Mouse (Mus musculus): Measurements from ENCODE around the gene Slc35f2.

The Slc35f2 gene

DNA sequence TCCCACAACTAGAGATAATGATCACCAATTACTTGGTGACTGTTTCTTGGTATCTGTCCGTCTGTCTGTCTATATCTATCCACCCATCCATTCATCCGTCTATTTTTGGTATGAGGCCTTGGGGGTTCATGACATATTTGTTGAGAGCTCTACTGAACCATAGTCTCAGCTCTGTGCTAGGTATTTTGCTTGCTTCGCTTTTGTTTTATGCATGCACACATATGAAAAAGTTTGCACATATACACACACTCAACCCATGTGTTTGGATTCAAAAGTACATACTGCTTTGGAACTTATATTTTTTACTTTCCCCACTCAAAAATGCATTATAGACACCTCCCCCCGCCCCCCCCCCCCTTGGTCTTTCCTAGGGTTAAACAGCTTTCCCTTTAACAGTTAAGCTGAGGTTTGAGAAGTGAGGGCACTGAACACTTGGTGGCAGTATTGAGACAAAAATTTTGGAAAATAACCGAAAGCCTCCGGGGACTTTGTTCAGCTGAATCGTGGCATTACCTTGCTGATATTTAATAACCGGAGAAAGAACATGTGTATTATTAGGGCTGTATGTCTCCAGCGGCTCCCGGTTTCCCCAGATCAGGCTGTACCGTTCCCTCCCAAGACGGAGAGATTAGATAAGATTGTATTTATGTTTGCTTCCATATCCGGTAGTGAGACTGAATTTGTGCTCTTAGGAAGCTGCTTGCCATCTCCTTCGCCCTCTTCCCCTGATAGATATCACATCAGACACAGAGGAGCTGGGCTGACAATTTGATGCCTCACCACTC is 57.9 kb downstream of the Slc35f2 start:
- peak; percentile 45 for DNase-seq (ENCODE audit: extremely low spot score)

DNA sequence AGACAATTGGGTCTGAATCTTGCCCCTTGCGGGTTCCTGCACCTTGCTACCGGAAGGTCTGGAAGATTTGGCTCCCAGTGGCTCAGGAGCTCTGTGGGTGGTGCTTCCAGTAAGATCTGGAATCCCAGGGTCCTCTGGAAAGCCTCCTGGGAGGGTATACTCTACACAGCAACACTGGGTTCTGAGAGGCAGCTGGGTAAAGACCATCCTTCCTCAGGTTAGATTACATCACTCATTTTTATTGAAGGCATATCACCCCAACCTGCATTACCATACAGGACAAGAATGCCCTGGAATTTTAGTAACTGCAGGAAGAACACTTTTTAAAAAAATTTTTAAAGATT is 58.5 kb downstream of the Slc35f2 start:
- DNase-seq (ENCODE audit: extremely low spot score): no peak

DNA sequence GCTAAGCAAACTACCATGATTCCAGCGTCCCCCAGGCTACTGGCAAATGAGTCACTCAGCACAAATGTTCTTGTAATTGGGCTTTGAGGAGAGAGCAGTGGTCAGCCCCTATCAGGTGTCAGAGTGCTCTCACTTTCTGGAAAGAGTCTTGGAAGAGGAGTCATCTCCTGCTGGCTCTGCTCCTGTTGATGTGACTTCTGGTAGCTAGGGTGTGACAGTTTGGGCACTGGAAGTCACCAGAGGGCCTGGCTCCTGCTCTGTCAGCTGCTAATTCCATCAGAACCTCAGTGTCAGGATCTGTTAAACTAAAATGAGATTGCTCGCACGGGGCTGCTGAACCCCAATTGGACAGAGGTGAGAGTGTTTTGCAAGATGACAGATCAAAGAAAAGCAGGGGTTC is 63.7 kb downstream of the Slc35f2 start:
- DNase-seq (ENCODE audit: extremely low spot score): no peak

DNA sequence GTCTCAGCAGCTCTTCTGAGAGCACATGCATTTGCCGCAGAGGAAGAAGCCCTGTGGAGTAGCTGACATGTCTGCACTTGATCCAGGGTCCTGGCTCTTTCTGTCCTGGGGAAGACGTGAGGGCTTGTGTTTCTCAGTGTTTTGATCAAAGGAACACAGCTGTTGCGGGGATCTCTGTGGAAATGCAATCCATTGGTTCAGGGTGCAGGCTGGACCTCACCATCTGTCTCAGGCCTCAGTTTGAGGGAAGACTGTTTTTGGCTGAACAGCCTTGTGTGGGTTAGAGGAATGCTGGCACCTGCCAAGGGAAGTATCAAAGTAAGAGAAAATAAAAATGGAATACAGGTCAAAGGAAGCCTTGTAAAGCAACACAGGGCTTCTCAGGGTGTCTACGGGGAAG is 64.6 kb downstream of the Slc35f2 start:
- DNase-seq (ENCODE audit: extremely low spot score): no peak

DNA sequence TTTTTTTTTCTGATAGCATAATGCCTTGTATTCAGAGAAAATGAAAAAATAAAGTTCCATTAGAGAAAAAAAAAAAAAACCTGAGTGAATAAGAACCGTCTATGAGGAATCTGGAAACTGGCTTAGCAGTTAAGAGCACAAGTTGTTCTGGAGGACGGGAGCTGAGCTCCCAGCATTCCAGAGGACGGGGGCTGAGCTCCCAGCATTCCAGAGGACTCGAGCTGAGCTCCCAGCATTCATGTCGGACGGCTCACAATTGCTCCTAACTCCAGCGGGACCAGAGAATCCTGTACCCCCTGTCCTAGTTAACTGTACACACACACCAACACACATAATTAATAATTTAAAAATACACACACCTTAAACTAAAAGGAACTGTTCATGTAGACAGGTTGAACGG is 67.5 kb downstream of the Slc35f2 start:
- DNase-seq (ENCODE audit: extremely low spot score): no peak

DNA sequence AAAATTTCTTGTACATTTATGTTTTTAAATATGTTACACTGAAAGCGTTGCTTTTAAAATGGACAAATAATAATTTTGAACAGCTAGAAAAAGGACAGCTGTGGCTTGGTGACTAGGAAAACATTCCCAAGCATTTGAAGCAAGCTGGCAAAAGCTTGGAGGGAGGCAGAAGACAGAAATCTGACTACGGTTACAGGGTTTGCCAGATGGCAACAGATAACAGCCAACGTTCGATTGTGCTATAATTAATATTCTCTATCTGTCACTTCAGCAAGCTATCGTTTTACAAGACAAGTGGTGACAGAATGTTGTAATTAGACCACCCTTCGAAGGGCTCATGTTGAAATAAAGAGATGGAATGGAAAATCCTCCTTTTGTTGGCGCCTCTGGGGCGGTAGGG is 77.2 kb downstream of the Slc35f2 start:
- no peak for DNase-seq (ENCODE audit: extremely low spot score)

DNA sequence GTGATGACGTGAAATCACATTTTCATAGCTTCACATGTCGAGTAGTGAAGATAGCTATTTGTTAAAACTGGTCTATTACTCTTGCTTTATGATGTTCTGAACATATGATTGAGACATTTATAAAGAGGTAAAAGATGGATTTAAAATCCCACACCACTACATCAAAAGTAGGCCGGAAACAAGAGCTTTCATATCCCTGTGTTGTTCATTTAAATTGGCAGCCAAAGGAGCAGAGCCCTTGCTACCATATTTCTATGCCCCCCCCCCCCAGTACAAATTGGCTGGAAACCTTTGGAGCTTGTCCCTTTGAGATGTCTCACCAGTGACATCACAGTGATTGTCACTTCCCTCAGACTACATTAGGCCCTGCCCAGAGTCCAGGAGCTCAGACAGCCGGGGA is 78.5 kb downstream of the Slc35f2 start, which contains the start of gene Sln:
TSS of gene Sln (plus strand) at position 301 of the 400 bp plus-strand sequence.
- DNase-seq (ENCODE audit: extremely low spot score): no peak

DNA sequence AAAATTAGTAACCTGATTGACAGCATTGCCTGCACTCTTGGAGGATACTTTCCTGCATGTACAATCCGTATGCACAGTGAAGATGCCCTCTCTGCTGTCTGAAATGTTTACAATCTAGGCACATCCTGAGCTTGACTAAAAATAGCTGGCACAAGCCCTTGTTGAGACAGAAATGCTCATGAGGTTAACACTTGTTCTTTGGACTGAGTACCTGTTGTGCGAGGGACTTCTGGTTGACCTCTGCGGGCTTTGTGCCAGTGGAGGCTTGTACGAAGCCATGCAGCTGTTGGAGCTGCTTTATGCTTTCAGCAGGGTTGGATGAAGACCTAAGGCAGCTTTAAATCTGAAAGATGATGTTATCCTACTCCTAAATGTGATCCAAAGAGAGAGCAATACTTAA is 80.8 kb downstream of the Slc35f2 start:
- no peak for DNase-seq (ENCODE audit: extremely low spot score)

DNA sequence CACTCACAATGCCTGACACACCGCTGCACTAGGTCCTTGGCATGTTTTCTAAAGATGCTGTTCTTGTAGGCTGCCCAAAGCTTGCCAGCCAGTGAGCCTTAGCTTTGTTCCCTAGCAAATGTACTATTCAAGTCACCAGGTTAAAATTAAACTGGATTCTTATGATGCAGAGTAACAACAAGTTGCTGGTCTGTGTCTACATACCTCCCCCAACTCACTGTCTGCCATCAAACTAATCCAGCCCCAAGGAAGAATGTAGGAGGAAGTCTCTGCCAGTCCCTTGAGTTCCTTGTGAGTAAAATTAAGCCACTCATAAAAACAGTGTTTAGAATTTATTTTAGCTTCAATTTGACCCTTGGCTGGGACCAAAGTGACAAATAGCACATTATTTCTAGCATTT is 82.3 kb downstream of the Slc35f2 start:
- no peak for DNase-seq (ENCODE audit: extremely low spot score)

DNA sequence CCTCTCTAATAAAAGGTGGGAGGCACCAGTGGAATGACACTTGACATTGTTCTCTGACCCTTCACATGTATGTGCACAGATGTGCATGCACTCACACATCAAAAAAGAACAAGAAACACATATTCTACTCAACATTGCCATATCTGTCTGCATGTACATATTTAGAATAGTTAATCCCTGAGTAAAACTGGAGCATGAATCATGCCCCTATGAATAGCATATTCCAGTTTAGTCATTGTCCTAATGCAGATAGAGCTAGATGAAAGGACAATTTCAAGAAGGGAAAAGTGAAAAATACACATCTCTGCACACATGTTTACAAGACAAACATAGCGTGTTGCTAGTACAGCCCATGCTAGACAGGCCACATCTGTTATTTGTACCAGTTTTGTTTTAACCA is 83.2 kb downstream of the Slc35f2 start:
- DNase-seq (ENCODE audit: extremely low spot score): no peak

DNA sequence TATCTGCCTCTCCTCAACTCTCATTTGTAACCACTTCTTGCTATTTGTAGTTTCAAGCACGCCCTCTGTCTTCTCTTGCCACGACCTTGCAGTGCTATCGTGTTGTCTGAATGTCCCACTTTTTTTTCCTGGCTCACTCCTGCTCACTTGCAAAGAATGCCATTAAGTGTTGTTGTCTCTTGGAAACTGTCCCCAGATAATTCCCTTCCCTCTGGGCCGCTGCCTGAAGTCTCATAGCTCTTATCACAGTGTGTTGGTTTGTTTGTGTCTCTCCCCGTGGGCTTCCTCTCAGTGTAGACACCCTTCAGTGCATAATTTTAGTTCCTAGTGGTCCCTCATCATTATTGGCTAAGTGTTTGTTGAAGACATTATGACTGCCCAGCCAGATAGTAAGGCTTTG is 86.5 kb downstream of the Slc35f2 start:
- no peak for DNase-seq (ENCODE audit: extremely low spot score)

Data from embryo, embryonic 9.5 days (tissue).